Mouse (Mus musculus): ENCODE results near the gene R3hdm2. TPM values are rescaled to one million over a fixed set of nuclear protein-coding genes. Genes with fewer than 3 reads are reported as not detected.

The R3hdm2 gene
- total RNA-seq, 4 experiments from 2014 or later: 247 to 279 (median 255) TPM

- no peak for DNase-seq (ENCODE audit: low spot score in 2 of 2)
These were observed 111.0 kb downstream of the R3hdm2 start for GRCm38 (mm10) chr10:127491128-127491512.

GRCm38 (mm10) chr10:127492118-127492517 is 112.0 kb downstream of the R3hdm2 start:
- no peak for DNase-seq (ENCODE audit: low spot score in 2 of 2)

- no peak for DNase-seq (ENCODE audit: low spot score in 2 of 2)
These were observed 116.0 kb downstream of the R3hdm2 start for GRCm38 (mm10) chr10:127496156-127496555.

GRCm38 (mm10) chr10:127499516-127499915 is 119.4 kb downstream of the R3hdm2 start:
- DNase-seq (ENCODE audit: low spot score in 2 of 2): no peak

GRCm38 (mm10) chr10:127500042-127500441 is 119.9 kb downstream of the R3hdm2 start:
- DNase-seq (ENCODE audit: low spot score in 2 of 2): no peak

- DNase-seq (ENCODE audit: low spot score in 2 of 2): no peak
These were observed 121.1 kb downstream of the R3hdm2 start, which contains the start of gene Stac3 for GRCm38 (mm10) chr10:127500894-127501893. Gene Stac3, plus strand, starts transcription at chr10:127501686.

GRCm38 (mm10) chr10:127508239-127508638 is 128.1 kb downstream of the R3hdm2 start:
- DNase-seq (ENCODE audit: low spot score in 2 of 2): peak; percentile 64 to 72

GRCm38 (mm10) chr10:127509051-127509836 is 129.1 kb downstream of the R3hdm2 start:
- peak; percentile 71 to 81 for DNase-seq (ENCODE audit: low spot score in 2 of 2)

- DNase-seq (ENCODE audit: low spot score in 2 of 2): no peak
These were observed 129.9 kb downstream of the R3hdm2 start for GRCm38 (mm10) chr10:127509837-127510701.

GRCm38 (mm10) chr10:127510895-127511617 is 130.9 kb downstream of the R3hdm2 start:
- no peak for DNase-seq (ENCODE audit: low spot score in 2 of 2)

- peak; percentile 62 to 97 for DNase-seq (ENCODE audit: low spot score in 2 of 2)
These were observed 131.6 kb downstream of the R3hdm2 start for GRCm38 (mm10) chr10:127511634-127512306.

GRCm38 (mm10) chr10:127512307-127512666 is 132.2 kb downstream of the R3hdm2 start:
- DNase-seq (ENCODE audit: low spot score in 2 of 2): no peak

- DNase-seq (ENCODE audit: low spot score in 2 of 2): peak; percentile 87 to 98
These were observed 132.7 kb downstream of the R3hdm2 start for GRCm38 (mm10) chr10:127512813-127513212.

- no peak for DNase-seq (ENCODE audit: low spot score in 2 of 2)
These were observed 133.5 kb downstream of the R3hdm2 start for GRCm38 (mm10) chr10:127513501-127514091.

- no peak for DNase-seq (ENCODE audit: low spot score in 2 of 2)
These were observed 134.1 kb downstream of the R3hdm2 start for GRCm38 (mm10) chr10:127514111-127514698.

- DNase-seq (ENCODE audit: low spot score in 2 of 2): no peak
These were observed 134.6 kb downstream of the R3hdm2 start, which contains the start of gene Ndufa4l2 for GRCm38 (mm10) chr10:127514764-127515163. Gene Ndufa4l2, plus strand, starts transcription at chr10:127514967.

- no peak for DNase-seq (ENCODE audit: low spot score in 2 of 2)
These were observed 135.3 kb downstream of the R3hdm2 start for GRCm38 (mm10) chr10:127515271-127515982.

GRCm38 (mm10) chr10:127515983-127516459 is 135.9 kb downstream of the R3hdm2 start:
- DNase-seq (ENCODE audit: low spot score in 2 of 2): no peak

Data from left cerebral cortex, adult 8-10 months (tissue).